Mouse (Mus musculus) G1E (cell line): ENCODE results near the gene Zfp13. TPM values are rescaled to one million over a fixed set of nuclear protein-coding genes. Genes with fewer than 3 reads are reported as not detected.

ENCODE experiments used
- ATAC-seq: 2 replicates; pipeline ENCODE4 v1.8.0; 2016; ENCODE audit warnings: mild to moderate bottlenecking; ENCODE audit not compliant: insufficient number of reproducible peaks, poor library complexity, low FRiP score, severe bottlenecking; ENCODE audit errors: extremely low read depth
- DNase-seq: peaks from one replicate; pipeline ENCODE4 v3.0.0; 2012; ENCODE audit warnings: low spot score
- H3K27me3 ChIP-seq: 2 replicates; pipeline ENCODE4 v1.6.1; 2012; ENCODE audit warnings: mild to moderate bottlenecking, low read length, inconsistent platforms; ENCODE audit not compliant: insufficient read depth
- H3K36me3 ChIP-seq: replicated peaks from 2 replicates; pipeline ENCODE3; 2012; ENCODE audit warnings: mild to moderate bottlenecking, inconsistent platforms
- H3K4me1 ChIP-seq: 2 replicates; pipeline ENCODE4 v1.6.1; 2012; ENCODE audit warnings: low read depth, low read length, inconsistent platforms, mixed read lengths; ENCODE audit not compliant: insufficient read depth
- H3K4me3 ChIP-seq: 2 replicates; pipeline ENCODE4 v1.5.1; 2012; ENCODE audit warnings: low read depth, mild to moderate bottlenecking, inconsistent platforms, low read length, moderate library complexity, mixed read lengths
- H3K9me3 ChIP-seq: replicated peaks from 2 replicates; pipeline ENCODE4 v1.6.1; 2012; ENCODE audit warnings: inconsistent platforms
- CTCF ChIP-seq: IDR thresholded peaks from 2 replicates; pipeline ENCODE4 v1.5.1; 2012; ENCODE audit warnings: low read depth, low read length, inconsistent platforms, mixed read lengths
- GATA1 ChIP-seq: IDR thresholded peaks from 2 replicates; pipeline ENCODE4 v1.6.1; 2012; ENCODE audit warnings: borderline replicate concordance, low read length, inconsistent platforms, mixed read lengths
- GATA2 ChIP-seq: IDR thresholded peaks from 2 replicates; pipeline ENCODE4 v1.6.1; 2012; ENCODE audit warnings: low read depth, low read length, inconsistent platforms, borderline replicate concordance
- POLR2AphosphoS5 ChIP-seq: IDR thresholded peaks from 2 replicates; pipeline ENCODE4 v1.6.1; 2012; ENCODE audit warnings: low read depth, low read length, inconsistent platforms; ENCODE audit not compliant: insufficient replicate concordance
- TAL1 ChIP-seq: conservative IDR thresholded peaks from 2 replicates; pipeline ENCODE4 v1.6.1; 2012; ENCODE audit warnings: low read depth, low read length, inconsistent platforms, mixed read lengths
- polyA plus RNA-seq: library from polyadenylated mRNA; stranded (reverse); fragments of >175 nt; gene quantifications from 2 replicates; pipeline ENCODE4 v1.2.3, GENCODE M21; 2012
- total RNA-seq, 2 experiments: library from RNA; stranded (forward) in 1 of 2; stranded (reverse) in 1 of 2; fragments of 200-1000 nt in 1 of 2; fragments of >200 nt in 1 of 2; fragmentation: Nextera tagmentation in 1 of 2; gene quantifications; 2 replicates each; pipeline ENCODE4 v1.2.3; 2014 to 2017

Zfp13 gene
- total and polyA plus RNA-seq, 3 experiments, result 0.12 TPM; not detected in 2

DNA sequence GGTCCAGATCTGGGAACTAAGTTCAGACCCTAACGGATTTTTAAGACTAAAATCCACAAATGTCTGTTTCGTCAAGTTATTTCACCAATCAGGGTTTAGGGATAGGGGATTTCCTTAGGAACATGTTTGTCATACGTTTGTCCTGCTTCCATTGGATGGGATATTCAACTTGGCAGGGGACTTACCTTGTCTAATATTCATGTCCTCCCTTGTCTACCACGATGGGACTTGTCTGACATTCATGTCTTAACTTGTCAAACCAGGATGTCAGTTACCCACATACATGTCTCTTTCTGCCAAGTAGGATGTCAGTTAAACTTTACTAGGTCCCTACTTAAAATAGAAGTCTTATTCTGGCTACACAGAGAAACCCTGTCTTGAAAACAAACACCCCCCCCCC is 55.3 kb downstream of the Zfp13 start:
- Histone ChIP-seq H3K4me3 (no peak overlapping the region), H3K36me3 (no peaks in the 10 kb centered on the region), H3K4me1 (peaks cover 34% of the 10 kb centered on the region), H3K27me3 (0 out of 2 replicates have a peak, but pooled peaks cover 6% of the 10 kb centered on the region), H3K9me3 (no peaks in the 10 kb centered on the region)
- ATAC-seq (no peak), DNase-seq (no peak)
- no peak for TF ChIP-seq GATA2
- TF ChIP-seq TAL1, result no peak
- no peak for TF ChIP-seq POLR2AphosphoS5
- TF ChIP-seq CTCF, result no peak
- TF ChIP-seq GATA1, result no peak

DNA sequence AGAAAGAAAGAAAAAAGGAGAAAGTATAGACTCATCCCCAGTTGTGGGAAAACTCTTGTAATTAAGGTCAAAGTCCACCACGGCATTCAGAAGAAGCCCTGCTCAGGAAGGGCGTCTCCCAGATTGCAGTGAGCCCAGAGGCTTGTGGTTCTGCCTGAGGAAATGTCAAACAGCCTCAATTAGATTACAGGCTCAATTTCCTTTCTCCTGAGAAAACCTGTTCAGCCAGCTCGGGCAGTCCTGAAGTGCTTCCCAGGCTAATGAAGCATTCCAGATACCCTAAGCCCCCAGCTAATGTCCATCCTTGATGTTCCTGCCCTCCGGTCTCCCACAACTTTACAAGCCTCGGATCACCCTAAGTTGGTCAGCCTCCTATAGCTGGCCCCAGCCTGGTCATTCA is 56.0 kb downstream of the Zfp13 start:
- H3K36me3 ChIP-seq, result no peaks in the 10 kb centered on the region
- H3K9me3 ChIP-seq, result no peaks in the 10 kb centered on the region
- TF ChIP-seq GATA2 (no peak), GATA1 (no peak), POLR2AphosphoS5 (no peak), CTCF (no peak), TAL1 (no peak)
- no peak overlapping the region for H3K4me3 ChIP-seq
- H3K27me3 ChIP-seq, result 0 out of 2 replicates have a peak, but pooled peaks cover 6% of the 10 kb centered on the region
- H3K4me1 ChIP-seq, result peaks cover 31% of the 10 kb centered on the region; the same call in 1 of the 2 replicates
- no peak for DNase-seq
- ATAC-seq, result no peak

DNA sequence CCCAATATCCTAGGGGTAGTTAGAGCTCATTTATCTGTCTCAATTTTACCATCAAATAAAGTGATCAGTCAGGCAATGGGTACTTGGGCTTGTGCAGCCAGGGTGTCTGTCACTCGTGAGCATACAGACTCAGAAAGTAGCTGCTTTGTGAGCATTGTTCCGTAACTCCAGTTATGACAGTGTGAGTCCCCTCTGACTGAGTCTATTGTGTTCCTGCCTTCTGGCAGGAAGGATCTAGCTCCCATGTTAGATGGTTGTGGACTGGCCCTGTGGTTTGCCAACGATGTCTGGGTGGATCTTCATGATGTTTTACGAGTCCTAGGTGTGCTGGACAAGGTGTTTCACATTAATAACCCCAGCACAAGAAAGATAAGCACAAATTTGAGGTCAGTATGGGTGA is 56.5 kb downstream of the Zfp13 start:
- Histone ChIP-seq H3K27me3 (0 out of 2 replicates have a peak, but pooled peaks cover 6% of the 10 kb centered on the region), H3K4me3 (no peak overlapping the region), H3K36me3 (no peaks in the 10 kb centered on the region), H3K9me3 (no peaks in the 10 kb centered on the region), H3K4me1 (peaks cover 33% of the 10 kb centered on the region; the same call in 1 of the 2 replicates)
- DNase-seq (no peak), ATAC-seq (no peak)
- TF ChIP-seq POLR2AphosphoS5 (no peak), GATA2 (no peak), CTCF (no peak), TAL1 (no peak), GATA1 (no peak)

DNA sequence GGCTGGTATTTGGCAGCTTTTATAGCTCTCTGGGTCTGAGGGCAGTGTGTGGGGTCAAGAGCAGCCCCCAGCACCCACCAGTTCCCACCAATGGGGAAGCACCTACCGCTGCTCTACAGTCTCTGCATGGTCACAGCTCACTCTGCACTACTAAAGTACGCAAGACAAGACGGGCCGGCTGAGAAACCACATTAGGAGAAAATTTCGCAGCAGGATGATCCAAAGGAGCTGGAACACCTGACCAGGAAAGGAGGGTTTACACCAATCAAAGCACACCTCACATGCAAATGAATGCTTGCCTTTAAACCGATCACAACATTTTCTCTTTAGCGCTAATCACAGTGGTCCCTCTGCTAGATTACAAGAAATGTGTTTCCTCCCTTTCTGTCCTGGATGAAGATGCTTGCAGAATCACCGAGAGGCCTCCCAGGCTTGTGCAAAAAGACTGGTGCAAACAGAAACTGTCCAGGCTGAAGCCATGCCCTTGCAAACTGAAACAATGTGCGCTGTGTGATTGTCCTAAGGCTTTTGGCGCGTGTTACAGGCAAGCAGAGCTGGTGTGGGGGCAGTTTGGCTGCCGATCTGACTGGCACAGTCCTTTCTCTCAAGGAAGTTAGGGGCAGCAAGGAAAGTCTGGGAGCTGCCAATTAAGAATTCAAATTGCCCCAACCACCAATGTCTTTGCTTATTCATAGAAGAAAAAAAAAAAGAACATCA is 57.1 kb downstream of the Zfp13 start:
- TF ChIP-seq CTCF (no peak), TAL1 (no peak), GATA1 (no peak)
- 0 out of 2 replicates have a peak, but pooled peaks cover 6% of the 10 kb centered on the region for H3K27me3 ChIP-seq
- DNase-seq (no peak), ATAC-seq (no peak)
- no peaks in the 10 kb centered on the region for H3K36me3 ChIP-seq
- peaks cover 34% of the 10 kb centered on the region; the same call in 1 of the 2 replicates for H3K4me1 ChIP-seq
- no peaks in the 10 kb centered on the region for H3K9me3 ChIP-seq
- no peak overlapping the region for H3K4me3 ChIP-seq

DNA sequence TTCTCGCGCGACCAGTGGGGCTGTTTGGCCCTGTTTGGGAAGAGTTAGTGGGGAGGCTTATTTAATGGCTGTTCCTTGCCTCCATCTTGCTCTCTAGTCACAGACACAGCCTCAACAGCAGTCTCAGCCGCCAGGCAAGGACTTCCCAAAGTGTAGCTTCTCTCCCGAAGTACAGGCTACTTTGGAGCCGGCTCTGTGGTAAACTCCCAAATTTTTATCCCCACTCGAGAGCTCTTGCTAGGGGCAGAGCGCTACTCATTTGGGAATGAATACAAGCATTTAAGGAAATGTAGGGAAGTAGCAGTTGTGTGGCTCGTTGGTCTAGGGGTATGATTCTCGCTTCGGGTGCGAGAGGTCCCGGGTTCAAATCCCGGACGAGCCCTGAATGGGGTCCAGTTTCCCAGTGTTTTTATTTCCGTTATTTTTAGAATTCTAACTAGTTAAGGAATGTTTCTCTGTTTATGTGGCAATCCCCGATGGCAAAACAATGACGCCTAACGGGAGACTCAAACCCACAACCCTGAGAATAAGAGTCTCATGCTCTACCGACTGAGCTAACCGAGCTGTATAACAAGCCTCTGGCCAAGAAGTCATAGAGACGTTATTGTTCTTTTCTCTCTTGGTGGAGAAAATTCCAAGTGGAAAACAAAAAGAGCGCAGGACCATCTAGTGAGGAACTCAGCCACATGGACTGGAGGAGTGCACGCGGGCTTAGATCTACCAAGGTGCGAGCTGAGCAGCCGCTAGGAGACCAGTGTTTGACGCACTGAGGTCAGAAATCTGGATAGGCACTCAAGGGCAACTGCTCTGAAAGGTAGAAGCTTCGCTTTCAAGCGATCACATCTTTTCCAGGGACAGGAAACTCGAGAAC is 58.4 kb downstream of the Zfp13 start:
- peaks cover 32% of the 10 kb centered on the region for H3K4me1 ChIP-seq
- H3K27me3 ChIP-seq, result 0 out of 2 replicates have a peak, but pooled peaks cover 6% of the 10 kb centered on the region
- H3K9me3 ChIP-seq, result no peaks in the 10 kb centered on the region
- TF ChIP-seq GATA1 (no peak), TAL1 (no peak), POLR2AphosphoS5 (no peak), CTCF (no peak), GATA2 (no peak)
- H3K36me3 ChIP-seq, result no peaks in the 10 kb centered on the region
- no peak for DNase-seq
- ATAC-seq, result no peak
- H3K4me3 ChIP-seq, result no peak overlapping the region

DNA sequence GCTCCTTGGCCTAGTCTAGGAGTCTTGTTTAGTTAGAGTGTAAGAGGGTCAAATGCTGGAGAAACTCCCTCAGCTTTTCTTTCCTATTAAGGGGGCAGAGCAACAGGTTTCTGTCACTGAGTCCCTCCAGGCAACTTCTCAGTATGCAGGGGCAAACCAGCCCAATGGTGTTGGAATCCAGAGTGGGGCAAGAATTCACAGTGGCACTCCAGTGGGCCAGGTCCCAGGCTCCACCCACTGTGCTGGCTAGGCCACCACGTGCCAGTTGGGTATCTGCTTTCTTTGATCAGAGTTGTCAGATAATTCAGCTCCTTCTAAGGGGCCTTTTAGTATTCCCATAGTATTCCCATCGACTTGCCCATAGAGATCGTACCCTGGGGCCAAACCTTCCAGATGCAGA is 59.2 kb downstream of the Zfp13 start:
- Histone ChIP-seq H3K36me3 (no peaks in the 10 kb centered on the region), H3K4me3 (no peak overlapping the region)

More for the DNA sequence above, 59.2 kb downstream of the Zfp13 start:
- Histone ChIP-seq H3K9me3 (no peaks in the 10 kb centered on the region), H3K27me3 (0 out of 2 replicates have a peak, but pooled peaks cover 6% of the 10 kb centered on the region), H3K4me1 (peaks cover 26% of the 10 kb centered on the region)
- ATAC-seq (no peak), DNase-seq (no peak)
- TF ChIP-seq GATA1 (no peak), GATA2 (no peak), CTCF (no peak)
